Mouse (Mus musculus): ENCODE data around the gene Maml2. TPM values are rescaled to one million over a fixed set of nuclear protein-coding genes. Genes with fewer than 3 reads are reported as not detected.

The Maml2 gene
- polyA plus RNA-seq, 1 experiment from 2014 or later: 15.1 TPM

- no peak for ATAC-seq
- no peaks in the 10 kb centered on the region for H3K9me3 ChIP-seq (ENCODE audit: low read length)
- no peak overlapping the region for H3K4me2 ChIP-seq (replicated peaks; ENCODE audit: low read depth, low read length)
- no peaks in the 10 kb centered on the region for H3K27me3 ChIP-seq (replicated peaks; ENCODE audit: insufficient read depth, low read length)
- no peak overlapping the region for H3K4me3 ChIP-seq (ENCODE audit: low read depth, low read length)
- no peak for DNase-seq (ENCODE audit: low spot score)
- no peak overlapping the region for H3K27ac ChIP-seq (ENCODE audit: low read length)
- no peaks in the 10 kb centered on the region for H3K4me1 ChIP-seq (ENCODE audit: insufficient read depth, low read depth, low read length)
- WGBS: 81% methylated on average over 1 of the region's 1 CpGs
- TF ChIP-seq EP300 (IDR thresholded peaks at IDR 0.05) (no peak), CTCF (IDR thresholded peaks at IDR 0.05) (no peak)
- H3K36me3 ChIP-seq (ENCODE audit: insufficient read depth, low read length): no peaks in the 10 kb centered on the region
- no peak overlapping the region for H3K9ac ChIP-seq (replicated peaks; ENCODE audit: low read depth)
These were observed 24.5 kb upstream of the Maml2 start for GRCm38 (mm10) chr9:13273219-13273618.

GRCm38 (mm10) chr9:13287482-13287881, 10.3 kb upstream of the Maml2 start:
- TF ChIP-seq CTCF (IDR thresholded peaks at IDR 0.05) (no peak), EP300 (IDR thresholded peaks at IDR 0.05) (no peak)
- Histone ChIP-seq H3K36me3 (ENCODE audit: insufficient read depth, low read length) (no peaks in the 10 kb centered on the region), H3K4me3 (ENCODE audit: low read depth, low read length) (no peak overlapping the region), H3K9ac (replicated peaks; ENCODE audit: low read depth) (no peak overlapping the region), H3K4me2 (replicated peaks; ENCODE audit: low read depth, low read length) (no peak overlapping the region), H3K9me3 (ENCODE audit: low read length) (no peaks in the 10 kb centered on the region), H3K27me3 (replicated peaks; ENCODE audit: insufficient read depth, low read length) (no peaks in the 10 kb centered on the region), H3K4me1 (ENCODE audit: insufficient read depth, low read depth, low read length) (no peaks in the 10 kb centered on the region), H3K27ac (ENCODE audit: low read length) (no peak overlapping the region)
- 82% methylated on average over 2 of the region's 2 CpGs for WGBS
- ATAC-seq (no peak), DNase-seq (ENCODE audit: low spot score) (no peak)

DNA sequence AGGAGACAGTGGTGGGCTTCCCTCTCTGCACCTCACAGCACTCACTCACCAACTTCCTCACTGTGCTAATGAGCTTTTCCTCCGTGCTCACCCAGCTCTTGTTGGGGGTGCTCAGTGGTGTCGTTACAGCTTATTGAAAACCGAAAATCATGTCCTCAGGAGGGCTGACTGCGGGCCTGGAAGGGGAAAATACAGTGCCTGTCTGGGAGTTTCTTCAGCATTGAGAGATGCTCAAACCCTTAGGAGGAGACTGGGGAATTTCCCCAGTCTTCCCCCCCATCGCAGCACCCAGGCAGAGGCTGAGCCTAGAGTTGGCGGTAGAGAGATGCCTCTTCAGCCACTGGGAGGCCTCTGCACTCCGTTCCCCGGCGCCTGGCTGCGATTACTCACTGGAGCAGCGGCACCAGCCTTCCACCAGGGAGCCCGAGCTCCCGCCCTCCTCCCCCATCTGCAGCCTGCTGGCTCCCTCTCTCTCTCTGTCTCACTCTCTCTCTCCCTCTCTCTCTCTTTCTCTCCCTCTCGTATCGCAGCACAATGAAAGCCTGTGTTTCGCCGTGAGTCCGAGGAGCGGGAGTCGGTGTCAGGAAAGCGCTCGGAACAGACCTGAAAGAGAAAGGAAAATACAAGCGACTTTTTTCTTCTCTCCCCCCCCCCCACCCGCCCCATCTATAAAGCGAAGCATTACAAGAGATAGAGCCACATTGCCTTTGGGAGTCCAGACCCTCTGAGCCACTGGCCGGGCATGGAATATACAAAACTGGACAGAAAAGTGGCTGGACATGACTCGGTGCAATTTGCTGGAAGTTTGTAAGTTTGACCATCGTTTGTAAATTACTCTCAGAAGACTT, 1.3 kb upstream of the Maml2 start:
- WGBS: under 1% methylated on average over 27 of the region's 28 CpGs
- Histone ChIP-seq H3K4me2 (replicated peaks; ENCODE audit: low read depth, low read length) (peak overlapping the region; percentile 75), H3K27me3 (replicated peaks; ENCODE audit: insufficient read depth, low read length) (no peaks in the 10 kb centered on the region), H3K4me1 (ENCODE audit: insufficient read depth, low read depth, low read length) (peaks cover 29% of the 10 kb centered on the region), H3K27ac (ENCODE audit: low read length) (peak overlapping the region; percentile 79), H3K36me3 (ENCODE audit: insufficient read depth, low read length) (no peaks in the 10 kb centered on the region), H3K9me3 (ENCODE audit: low read length) (no peaks in the 10 kb centered on the region), H3K4me3 (ENCODE audit: low read depth, low read length) (peak overlapping the region; percentile 65), H3K9ac (replicated peaks; ENCODE audit: low read depth) (peak overlapping the region; percentile 68)
- ATAC-seq (peak; percentile 96), DNase-seq (ENCODE audit: low spot score) (peak; percentile 97)
- TF ChIP-seq EP300 (IDR thresholded peaks at IDR 0.05) (no peak), CTCF (IDR thresholded peaks at IDR 0.05) (peak; percentile 91)

- Histone ChIP-seq H3K9me3 (ENCODE audit: low read length) (no peaks in the 10 kb centered on the region), H3K27me3 (replicated peaks; ENCODE audit: insufficient read depth, low read length) (no peaks in the 10 kb centered on the region), H3K9ac (replicated peaks; ENCODE audit: low read depth) (peak overlapping the region; percentile 68), H3K27ac (ENCODE audit: low read length) (peak overlapping the region; percentile 79), H3K4me2 (replicated peaks; ENCODE audit: low read depth, low read length) (peak overlapping the region; percentile 75), H3K36me3 (ENCODE audit: insufficient read depth, low read length) (no peaks in the 10 kb centered on the region), H3K4me3 (ENCODE audit: low read depth, low read length) (peak overlapping the region; percentile 65), H3K4me1 (ENCODE audit: insufficient read depth, low read depth, low read length) (peaks cover 35% of the 10 kb centered on the region)
- ATAC-seq (no peak), DNase-seq (ENCODE audit: low spot score) (peak; percentile 57)
- 0% methylated on average over 12 of the region's 12 CpGs for WGBS
- TF ChIP-seq EP300 (IDR thresholded peaks at IDR 0.05) (no peak), CTCF (IDR thresholded peaks at IDR 0.05) (no peak)
These were observed 562 bp upstream of the Maml2 start for GRCm38 (mm10) chr9:13297122-13297667.

DNA sequence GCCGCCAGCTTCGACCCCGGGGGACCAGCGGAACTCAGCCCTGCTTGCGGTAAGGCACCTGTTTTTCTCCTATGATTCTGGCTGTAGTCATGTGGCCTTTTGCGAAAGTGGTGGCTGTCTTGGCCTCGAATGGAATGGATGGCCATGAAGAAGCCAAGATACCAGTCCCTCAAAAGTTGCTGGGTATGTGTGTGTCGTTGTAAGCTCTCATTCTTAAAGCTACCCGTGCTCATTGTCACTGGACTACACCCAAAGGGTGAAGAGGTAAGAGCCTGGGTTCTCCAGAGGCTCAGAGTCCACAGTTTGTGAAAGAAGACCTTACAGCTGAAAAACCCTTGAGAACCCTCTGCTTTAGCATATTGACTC, 739 bp downstream of the Maml2 start:
- no peaks in the 10 kb centered on the region for H3K9me3 ChIP-seq (ENCODE audit: low read length)
- peak overlapping the region; percentile 65 for H3K4me3 ChIP-seq (ENCODE audit: low read depth, low read length)
- peak overlapping the region; percentile 75 for H3K4me2 ChIP-seq (replicated peaks; ENCODE audit: low read depth, low read length)
- ATAC-seq (no peak), DNase-seq (ENCODE audit: low spot score) (no peak)
- H3K27me3 ChIP-seq (replicated peaks; ENCODE audit: insufficient read depth, low read length): no peaks in the 10 kb centered on the region
- peaks cover 40% of the 10 kb centered on the region for H3K4me1 ChIP-seq (ENCODE audit: insufficient read depth, low read depth, low read length)
- no peaks in the 10 kb centered on the region for H3K36me3 ChIP-seq (ENCODE audit: insufficient read depth, low read length)
- WGBS: 14% methylated on average over 9 of the region's 9 CpGs
- TF ChIP-seq EP300 (IDR thresholded peaks at IDR 0.05) (no peak), CTCF (IDR thresholded peaks at IDR 0.05) (no peak)
- H3K9ac ChIP-seq (replicated peaks; ENCODE audit: low read depth): peak overlapping the region; percentile 68
- peak overlapping the region; percentile 79 for H3K27ac ChIP-seq (ENCODE audit: low read length)

DNA sequence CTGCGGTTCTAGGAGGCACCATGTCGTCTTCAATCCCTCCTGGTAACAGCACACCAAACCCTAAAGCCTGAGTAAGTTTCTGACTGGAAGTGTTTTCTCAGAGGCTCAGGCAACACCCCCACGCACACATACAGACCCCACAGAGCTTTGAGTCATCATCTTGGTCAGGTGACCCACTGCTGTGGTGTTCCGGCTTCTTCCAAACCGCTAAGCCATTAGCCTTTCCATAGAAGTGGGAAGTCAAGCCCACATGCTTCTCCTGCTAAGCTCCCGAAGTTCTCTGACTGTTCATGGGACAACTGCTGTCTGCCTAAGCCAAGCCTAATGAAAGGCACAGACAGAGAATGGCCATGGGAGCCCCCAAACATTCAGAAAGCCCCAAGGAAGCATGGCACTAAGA, 1.4 kb downstream of the Maml2 start:
- peak overlapping the region; percentile 79 for H3K27ac ChIP-seq (ENCODE audit: low read length)
- H3K4me2 ChIP-seq (replicated peaks; ENCODE audit: low read depth, low read length): peak overlapping the region; percentile 75
- H3K9ac ChIP-seq (replicated peaks; ENCODE audit: low read depth): no peak overlapping the region
- peak; percentile 29 for DNase-seq (ENCODE audit: low spot score)
- H3K9me3 ChIP-seq (ENCODE audit: low read length): no peaks in the 10 kb centered on the region
- WGBS: 74% methylated on average over 6 of the region's 6 CpGs
- ATAC-seq: no peak
- H3K27me3 ChIP-seq (replicated peaks; ENCODE audit: insufficient read depth, low read length): no peaks in the 10 kb centered on the region
- TF ChIP-seq CTCF (IDR thresholded peaks at IDR 0.05): no peak
- TF ChIP-seq EP300 (IDR thresholded peaks at IDR 0.05): no peak
- no peaks in the 10 kb centered on the region for H3K36me3 ChIP-seq (ENCODE audit: insufficient read depth, low read length)
- peak overlapping the region; percentile 65 for H3K4me3 ChIP-seq (ENCODE audit: low read depth, low read length)
- H3K4me1 ChIP-seq (ENCODE audit: insufficient read depth, low read depth, low read length): peaks cover 42% of the 10 kb centered on the region

Data from lung, postnatal 0 days (tissue).